Mouse (Mus musculus) midbrain, embryonic 11.5 days (tissue): ENCODE results near the gene AA986860. TPM values are rescaled to one million over a fixed set of nuclear protein-coding genes. Genes with fewer than 3 reads are reported as not detected.

ENCODE experiments used
- ATAC-seq: fragments of 200-750 bp; cut with Nextera tagmentation; 2 replicates; pipeline ENCODE4 v1.8.0; 2017; ENCODE audit warnings: moderate TSS enrichment, moderate library complexity; ENCODE audit not compliant: low FRiP score
- DNase-seq: peaks from one replicate; pipeline ENCODE4 v3.0.0; 2015; ENCODE audit warnings: low spot score; ENCODE audit errors: missing footprints
- H3K27ac ChIP-seq: fragments of 300-500 bp; sonication (generic); 2 replicates; pipeline ENCODE4 v1.5.1; 2014; ENCODE audit warnings: low read depth, low read length
- H3K27me3 ChIP-seq: fragments of 300-500 bp; sonication (generic); 2 replicates; pipeline ENCODE4 v1.6.1; 2014; ENCODE audit warnings: mild to moderate bottlenecking, low read length, moderate library complexity, mixed read lengths; ENCODE audit not compliant: control insufficient read depth, insufficient read depth
- H3K36me3 ChIP-seq: fragments of 300-500 bp; sonication (generic); 2 replicates; pipeline ENCODE4 v1.6.1; 2014; ENCODE audit warnings: mild to moderate bottlenecking, low read length, moderate library complexity, mixed read lengths; ENCODE audit not compliant: control insufficient read depth, insufficient read depth
- H3K4me1 ChIP-seq: fragments of 300-500 bp; sonication (generic); 2 replicates; pipeline ENCODE4 v1.6.1; 2014; ENCODE audit warnings: low read length; ENCODE audit not compliant: control insufficient read depth, insufficient read depth
- H3K4me2 ChIP-seq: fragments of 300-500 bp; sonication (generic); 2 replicates; pipeline ENCODE4 v1.6.1; 2014; ENCODE audit warnings: mild to moderate bottlenecking, moderate library complexity
- H3K4me3 ChIP-seq: fragments of 300-500 bp; sonication (generic); 2 replicates; pipeline ENCODE4 v1.5.1; 2014; ENCODE audit warnings: low read depth, low read length
- H3K9ac ChIP-seq: fragments of 300-500 bp; sonication (generic); 2 replicates; pipeline ENCODE4 v1.6.1; 2014; ENCODE audit warnings: low read length
- H3K9me3 ChIP-seq: fragments of 300-500 bp; sonication (generic); 2 replicates; pipeline ENCODE4 v1.6.1; 2016; ENCODE audit warnings: low read length; ENCODE audit not compliant: control insufficient read depth
- WGBS: fragments of 180-500 bp; shearing (Covaris S2); extraction: QIAGEN DNeasy Blood & Tissue Kit; methylation state at CpG from one replicate; pipeline ENCODE4 v1.1.7; 2014; 5-methylcytosine and 5-hydroxymethylcytosine counted together
- polyA plus RNA-seq: library from polyadenylated mRNA; unstranded; fragments of >200 nt; fragmentation: Nextera tagmentation; extraction: Ambion mirVana; gene quantifications from 2 replicates; pipeline ENCODE4 v1.2.1, GENCODE M21; 2014

Gene AA986860
- polyA plus RNA-seq, 1 experiment from 2014 or later, result 0.37 TPM

DNA sequence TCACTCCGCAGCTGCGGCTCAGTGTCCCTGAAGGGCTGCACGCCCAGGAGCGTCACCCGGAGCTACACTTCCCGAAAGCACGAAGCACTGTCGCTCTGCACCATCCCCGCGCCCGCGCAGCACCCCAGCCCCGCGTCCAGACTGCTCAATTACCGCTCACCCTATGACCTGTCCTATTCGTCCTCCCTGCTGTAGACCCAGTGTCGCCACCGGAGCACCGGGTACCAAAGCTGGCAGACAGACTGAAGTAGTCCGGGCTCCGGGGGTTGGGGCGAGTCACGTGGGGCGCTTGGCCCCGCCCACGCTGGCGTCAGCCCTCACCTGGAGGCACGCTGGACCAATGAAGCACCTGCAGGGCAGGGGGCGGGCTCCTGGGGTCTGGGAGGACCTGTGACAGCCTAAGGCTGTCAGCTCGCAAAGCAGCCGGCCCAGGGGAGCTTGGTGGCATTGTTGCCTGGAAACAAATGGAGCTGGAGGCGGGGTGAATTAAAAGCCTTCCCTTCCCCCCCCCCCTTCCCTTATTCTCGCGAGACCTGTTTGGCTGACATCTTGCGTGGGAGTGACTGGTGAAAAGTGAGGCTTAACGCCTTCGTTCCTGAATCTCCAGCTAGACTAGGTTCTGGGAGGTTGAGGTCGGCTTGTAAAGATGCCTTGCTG, 16.1 kb upstream of the AA986860 start, which contains the start of gene Gm29427:
Gm29427 (minus strand) TSS at position 239 of the 657 bp plus-strand sequence.
- H3K4me2 ChIP-seq, result peak within 1 kb of the TSS; percentile 89
- H3K4me3 ChIP-seq, result peak within 1 kb of the TSS; percentile 71
- DNase-seq (peak; percentile 98), ATAC-seq (peak; percentile 90)
- WGBS, result under 1% methylated on average over 35 of the region's 38 CpGs
- H3K36me3 ChIP-seq, result no peaks in the 10 kb centered on the region
- H3K9ac ChIP-seq, result peak within 1 kb of the TSS; percentile 83
- H3K4me1 ChIP-seq, result peaks cover 12% of the 10 kb centered on the region
- no peaks in the 10 kb centered on the region for H3K27me3 ChIP-seq
- no peaks in the 10 kb centered on the region for H3K9me3 ChIP-seq
- H3K27ac ChIP-seq, result peak within 1 kb of the TSS; percentile 10

DNA sequence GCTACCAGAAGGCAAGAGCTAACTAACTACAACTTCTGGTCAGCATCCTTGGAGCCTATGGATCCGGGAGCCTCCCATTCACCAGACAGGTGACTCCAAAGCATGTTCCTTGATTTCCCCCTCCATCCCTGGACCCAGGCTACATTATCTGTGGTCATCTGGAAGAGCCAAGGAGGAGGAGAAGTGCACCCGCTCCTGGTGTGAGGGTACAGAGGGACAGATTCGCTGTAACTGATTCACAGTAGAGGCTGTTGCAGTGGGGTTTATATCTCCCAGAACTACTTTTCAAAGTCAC, 15.6 kb upstream of the AA986860 start:
- H3K9me3 ChIP-seq, result no peaks in the 10 kb centered on the region
- H3K4me3 ChIP-seq, result peak overlapping the region; percentile 71
- no peak for ATAC-seq
- H3K27me3 ChIP-seq, result no peaks in the 10 kb centered on the region
- H3K27ac ChIP-seq, result peak overlapping the region; percentile 10
- peak overlapping the region; percentile 83 for H3K9ac ChIP-seq
- WGBS, result 0% methylated on average over 3 of the region's 3 CpGs
- H3K36me3 ChIP-seq, result no peaks in the 10 kb centered on the region
- H3K4me2 ChIP-seq, result peak overlapping the region; percentile 89
- peaks cover 12% of the 10 kb centered on the region for H3K4me1 ChIP-seq
- DNase-seq, result peak; percentile 92

DNA sequence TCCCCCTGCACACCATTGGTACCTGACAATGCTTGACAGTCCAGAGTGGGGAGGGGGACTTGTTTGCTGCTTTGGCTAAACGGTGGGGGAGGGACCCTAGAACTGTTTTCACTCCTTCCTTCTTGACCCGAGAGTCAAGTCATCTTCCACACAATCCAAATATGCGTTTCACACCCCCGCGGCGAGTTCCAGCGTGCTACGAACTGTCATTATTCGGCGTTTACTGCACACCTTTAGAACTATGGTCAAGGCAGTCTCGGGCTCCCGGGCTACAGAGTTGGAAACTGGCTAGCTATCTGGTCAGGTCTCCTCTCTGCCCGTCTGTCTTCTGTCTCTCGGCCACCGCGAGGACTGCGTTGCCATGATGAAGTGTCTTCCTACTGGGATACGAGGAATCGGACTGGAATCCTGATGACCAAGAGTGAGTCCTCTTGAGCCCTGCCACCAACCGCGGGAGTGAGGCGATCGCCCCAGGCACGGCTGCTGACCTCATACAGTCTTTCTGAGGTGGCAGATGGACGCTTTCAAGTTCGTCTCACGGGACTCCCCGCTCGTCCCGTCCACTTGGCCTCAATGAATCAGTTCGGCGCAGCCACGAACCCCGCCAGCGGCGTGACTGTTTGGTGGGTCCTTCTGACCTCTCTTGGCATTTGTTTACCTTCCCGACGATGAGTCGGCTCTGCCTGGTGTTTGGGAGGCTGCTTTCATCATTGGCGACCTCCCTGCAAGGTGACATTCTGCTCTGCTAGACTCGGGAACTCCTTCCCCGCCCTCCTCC, 15.1 kb upstream of the AA986860 start:
- DNase-seq (peak; percentile 97), ATAC-seq (peak; percentile 46)
- Histone ChIP-seq H3K27me3 (no peaks in the 10 kb centered on the region), H3K4me2 (peak overlapping the region; percentile 89), H3K4me1 (peaks cover 12% of the 10 kb centered on the region), H3K9ac (peak overlapping the region; percentile 83), H3K4me3 (peak overlapping the region; percentile 71), H3K9me3 (no peaks in the 10 kb centered on the region), H3K36me3 (no peaks in the 10 kb centered on the region), H3K27ac (peak overlapping the region; percentile 65)
- under 1% methylated on average over 42 of the region's 42 CpGs for whole genome bisulfite sequencing

DNA sequence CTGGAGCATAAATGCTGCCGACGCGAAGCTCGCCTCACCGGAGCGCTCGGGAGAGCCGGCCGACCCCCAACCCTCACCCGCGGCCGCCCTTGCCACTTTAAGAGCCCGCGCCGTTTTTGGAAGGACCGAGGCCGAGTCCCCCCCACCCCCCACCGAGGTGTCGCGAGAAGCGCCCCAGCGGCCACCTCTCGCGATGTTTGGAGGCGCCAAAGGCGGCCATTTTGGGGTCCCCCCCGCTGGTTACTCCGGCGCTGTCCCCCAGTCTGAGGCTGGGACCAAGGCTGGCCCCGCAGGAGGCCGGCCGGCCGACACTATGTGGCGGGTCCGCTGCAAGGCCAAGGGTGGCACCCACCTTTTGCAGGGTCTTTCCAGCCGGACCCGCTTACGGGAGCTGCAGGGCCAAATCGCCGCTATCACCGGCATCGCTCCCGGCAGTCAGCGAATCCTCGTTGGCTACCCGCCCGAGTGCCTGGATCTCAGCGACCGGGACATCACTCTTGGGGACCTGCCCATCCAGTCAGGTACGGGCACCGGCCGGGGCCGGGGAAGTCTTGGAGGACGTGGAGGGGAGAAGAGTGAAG, 14.4 kb upstream of the AA986860 start, which contains the start of gene Yod1:
Yod1 (plus strand) TSS at position 37 of the 581 bp plus-strand sequence.
- Histone ChIP-seq H3K9ac (peak within 1 kb of the TSS; percentile 83), H3K4me3 (peak within 1 kb of the TSS; percentile 71), H3K4me1 (peaks cover 12% of the 10 kb centered on the region), H3K4me2 (peak within 1 kb of the TSS; percentile 89), H3K27ac (peak within 1 kb of the TSS; percentile 65), H3K36me3 (no peaks in the 10 kb centered on the region), H3K9me3 (no peaks in the 10 kb centered on the region), H3K27me3 (no peaks in the 10 kb centered on the region)
- 0% methylated on average over 54 of the region's 54 CpGs for WGBS
- DNase-seq (peak; percentile 98), ATAC-seq (peak; percentile 83)

DNA sequence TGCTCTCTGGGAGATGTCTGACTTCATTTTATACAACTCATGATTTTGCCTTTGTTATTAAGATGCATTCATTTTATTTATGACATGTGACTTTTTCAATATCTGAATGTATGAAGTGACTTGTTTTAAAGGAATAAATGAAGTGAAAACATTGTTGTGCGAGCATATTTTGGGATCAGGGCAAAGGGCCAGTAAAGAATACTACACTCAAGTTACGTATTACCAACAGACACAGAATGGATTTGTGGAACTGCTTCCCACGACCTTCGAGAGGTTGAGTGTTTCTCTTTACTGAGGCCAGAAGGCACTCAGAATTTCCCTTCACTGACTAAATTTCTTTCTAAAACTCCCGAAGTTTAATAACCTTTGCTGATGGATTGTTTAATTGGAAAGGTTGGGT, 7.6 kb upstream of the AA986860 start:
- no peak overlapping the region for H3K4me3 ChIP-seq
- DNase-seq (no peak), ATAC-seq (no peak)
- H3K27me3 ChIP-seq, result no peaks in the 10 kb centered on the region
- no peak overlapping the region for H3K27ac ChIP-seq
- H3K4me2 ChIP-seq, result no peak overlapping the region
- WGBS, result 93% methylated on average over 5 of the region's 5 CpGs
- no peaks in the 10 kb centered on the region for H3K9me3 ChIP-seq
- no peaks in the 10 kb centered on the region for H3K36me3 ChIP-seq
- H3K4me1 ChIP-seq, result no peaks in the 10 kb centered on the region
- no peak overlapping the region for H3K9ac ChIP-seq

DNA sequence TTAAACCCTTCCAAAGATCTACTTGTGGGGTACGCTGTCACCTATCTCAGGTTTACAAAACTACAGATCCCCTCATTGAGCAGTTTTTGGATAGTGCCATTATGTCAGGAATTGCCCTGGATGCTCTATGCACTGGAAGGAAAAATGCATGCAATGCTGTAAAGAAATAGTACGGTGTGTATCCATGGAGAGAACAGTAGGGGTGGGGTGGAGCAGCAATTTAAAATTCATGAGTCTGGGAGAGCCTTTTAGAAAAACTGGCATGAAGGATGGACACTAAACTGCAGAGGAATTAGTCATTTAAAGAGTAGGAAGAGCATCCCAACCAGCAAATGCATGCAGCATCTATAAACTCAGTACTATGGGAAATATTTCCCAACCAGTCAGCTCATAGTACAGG, 5.4 kb upstream of the AA986860 start:
- DNase-seq (no peak), ATAC-seq (no peak)

DNA sequence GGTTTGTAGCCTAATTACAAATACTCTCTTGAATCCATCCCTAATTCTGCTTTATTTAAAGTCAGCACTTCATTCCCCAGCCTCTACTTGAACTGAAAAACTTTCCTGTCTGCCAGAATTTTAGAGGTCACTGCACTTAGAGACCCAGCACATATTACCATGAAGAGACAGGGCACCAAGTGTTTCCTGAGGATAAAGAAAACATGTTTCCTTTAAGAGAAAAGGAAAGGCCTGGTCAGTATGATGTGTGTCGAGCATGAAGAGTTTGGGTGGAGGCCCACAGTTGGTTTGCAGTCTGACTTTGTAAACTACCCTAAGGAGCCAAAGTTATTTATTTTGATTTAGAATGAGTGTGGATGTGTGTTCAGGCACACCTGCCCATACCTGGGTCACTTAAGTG, 3.7 kb upstream of the AA986860 start:
- WGBS, result 69% methylated on average over 1 of the region's 1 CpGs
- ATAC-seq, result no peak
- Histone ChIP-seq H3K9ac (no peak overlapping the region), H3K36me3 (no peaks in the 10 kb centered on the region), H3K4me2 (no peak overlapping the region), H3K9me3 (no peaks in the 10 kb centered on the region), H3K4me1 (peaks cover 4% of the 10 kb centered on the region; the same call in 1 of the 2 replicates), H3K27ac (no peak overlapping the region), H3K4me3 (no peak overlapping the region), H3K27me3 (no peaks in the 10 kb centered on the region)
- peak; percentile 60 for DNase-seq

More for the DNA sequence above, 5.4 kb upstream of the AA986860 start:
- Histone ChIP-seq H3K4me3 (no peak overlapping the region), H3K4me1 (peaks cover under 1% of the 10 kb centered on the region; the same call in 1 of the 2 replicates), H3K27ac (no peak overlapping the region), H3K9ac (no peak overlapping the region), H3K27me3 (no peaks in the 10 kb centered on the region), H3K9me3 (no peaks in the 10 kb centered on the region), H3K4me2 (no peak overlapping the region), H3K36me3 (no peaks in the 10 kb centered on the region)
- 79% methylated on average over 2 of the region's 2 CpGs for WGBS

DNA sequence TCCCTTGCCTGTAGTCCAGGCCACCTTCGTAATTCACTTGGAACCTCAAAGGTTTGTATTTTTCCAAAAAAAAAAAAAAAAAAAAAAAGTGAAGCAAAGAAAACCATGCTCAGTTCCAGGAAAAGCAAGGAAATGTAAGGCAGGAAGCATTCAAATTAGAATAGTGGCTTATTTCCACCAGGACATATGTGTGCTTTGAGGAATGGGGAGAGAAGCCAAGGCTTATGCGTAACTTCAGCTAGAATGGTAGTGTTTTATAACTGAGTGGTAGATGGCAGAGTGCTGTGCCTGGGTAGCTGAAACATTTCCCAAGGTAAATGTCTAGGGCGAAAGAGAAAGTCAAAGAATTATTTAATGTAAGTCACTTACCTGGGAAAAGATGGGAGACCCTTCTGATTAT, 3.1 kb upstream of the AA986860 start:
- Histone ChIP-seq H3K4me1 (peaks cover 4% of the 10 kb centered on the region; the same call in 1 of the 2 replicates), H3K4me2 (no peak overlapping the region), H3K9me3 (no peaks in the 10 kb centered on the region), H3K4me3 (no peak overlapping the region), H3K36me3 (no peaks in the 10 kb centered on the region), H3K27ac (no peak overlapping the region), H3K27me3 (no peaks in the 10 kb centered on the region), H3K9ac (no peak overlapping the region)
- DNase-seq, result no peak
- ATAC-seq, result no peak
- WGBS, result 89% methylated on average over 3 of the region's 3 CpGs

DNA sequence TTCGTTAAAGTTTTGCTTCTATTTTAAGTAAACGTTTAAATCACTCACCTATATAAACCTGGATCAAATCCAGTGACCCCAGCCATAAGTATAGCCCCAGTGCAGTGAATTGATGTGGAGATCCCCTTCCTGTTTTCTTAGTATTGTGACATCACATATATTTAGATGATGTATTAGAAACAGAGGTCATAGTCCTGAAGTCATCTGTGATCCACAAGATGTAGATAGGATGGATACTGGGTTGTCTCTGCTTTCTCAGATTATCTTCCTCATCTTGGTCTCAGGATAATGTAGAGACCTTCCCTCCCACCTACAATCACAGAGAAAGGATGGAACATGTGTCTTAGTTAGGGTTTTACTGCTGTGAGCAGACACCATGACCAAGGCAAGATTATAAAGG, 2.6 kb upstream of the AA986860 start, which contains the start of gene Pfkfb2:
Pfkfb2 (minus strand) TSS at position 101 of the 400 bp plus-strand sequence.
- H3K4me2 ChIP-seq, result no peak within 1 kb of the TSS
- no peak within 1 kb of the TSS for H3K27ac ChIP-seq
- H3K4me3 ChIP-seq, result no peak within 1 kb of the TSS
- H3K36me3 ChIP-seq, result no peaks in the 10 kb centered on the region
- WGBS, result 86% methylated on average over 2 of the region's 2 CpGs
- H3K9me3 ChIP-seq, result no peaks in the 10 kb centered on the region
- peaks cover 4% of the 10 kb centered on the region; the same call in 1 of the 2 replicates for H3K4me1 ChIP-seq
- H3K27me3 ChIP-seq, result no peaks in the 10 kb centered on the region
- DNase-seq (no peak), ATAC-seq (no peak)
- H3K9ac ChIP-seq, result no peak within 1 kb of the TSS
